Mouse (Mus musculus): ENCODE measurements around the gene Gstp1. TPM values are rescaled to one million over a fixed set of nuclear protein-coding genes. Genes with fewer than 3 reads are reported as not detected.

Gstp1 gene
- 465 TPM for polyA plus RNA-seq (2015; fragmentation: Illumina TruSeq; extraction: RNeasy Lipid Tissue Mini Kit (QIAGEN cat#74804); ENCODE audit: low read depth, low replicate concordance)

DNA sequence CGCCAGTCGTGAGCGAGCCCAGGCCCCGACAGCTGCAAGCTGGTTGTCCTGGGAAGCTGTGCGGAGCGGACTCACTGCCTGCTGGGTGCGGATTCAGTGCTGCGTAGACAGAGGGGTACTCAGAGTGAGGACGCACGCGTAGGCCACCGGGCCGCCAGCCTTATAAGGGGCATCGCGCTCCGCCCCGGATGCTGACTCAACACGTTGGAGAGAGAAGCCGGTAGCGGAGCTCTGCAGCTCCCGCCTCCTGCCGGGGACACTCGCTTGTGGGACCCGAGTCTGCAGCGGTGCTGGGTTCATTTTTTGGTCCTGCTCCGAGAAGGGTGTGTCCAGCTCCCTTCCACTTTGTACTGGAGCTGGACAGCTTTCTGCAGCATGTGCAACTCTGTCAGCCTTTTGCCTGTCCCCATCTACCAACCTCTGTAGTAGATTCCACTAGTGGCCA is at the start of gene Gstp1:
Gene Gstp1, minus strand, starts transcription at position 198 of the 445 bp plus-strand sequence.

DNA sequence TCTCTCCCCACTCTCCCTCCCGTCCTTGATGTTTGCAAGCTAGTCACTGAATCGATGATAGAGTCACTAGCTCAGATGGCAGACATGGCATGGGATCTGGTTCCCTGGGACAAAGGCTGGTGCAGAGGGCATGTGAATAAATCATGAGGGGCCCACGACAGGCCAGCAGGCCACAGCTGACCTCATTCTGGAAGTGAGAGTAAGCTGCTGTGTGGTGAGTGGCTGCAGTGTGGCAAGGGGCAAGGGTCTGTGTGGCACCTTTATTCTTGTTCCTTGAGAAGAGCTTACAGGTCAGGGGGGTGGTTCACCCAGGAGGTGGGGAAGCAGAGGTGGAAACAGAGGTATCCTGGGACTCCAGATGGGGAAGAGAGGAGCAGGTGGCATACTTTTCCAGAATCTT is 43.6 kb upstream of the Gstp1 start, which contains the start of gene Cabp2:
Gene Cabp2, plus strand, starts transcription at position 185 of the 400 bp plus-strand sequence.

DNA sequence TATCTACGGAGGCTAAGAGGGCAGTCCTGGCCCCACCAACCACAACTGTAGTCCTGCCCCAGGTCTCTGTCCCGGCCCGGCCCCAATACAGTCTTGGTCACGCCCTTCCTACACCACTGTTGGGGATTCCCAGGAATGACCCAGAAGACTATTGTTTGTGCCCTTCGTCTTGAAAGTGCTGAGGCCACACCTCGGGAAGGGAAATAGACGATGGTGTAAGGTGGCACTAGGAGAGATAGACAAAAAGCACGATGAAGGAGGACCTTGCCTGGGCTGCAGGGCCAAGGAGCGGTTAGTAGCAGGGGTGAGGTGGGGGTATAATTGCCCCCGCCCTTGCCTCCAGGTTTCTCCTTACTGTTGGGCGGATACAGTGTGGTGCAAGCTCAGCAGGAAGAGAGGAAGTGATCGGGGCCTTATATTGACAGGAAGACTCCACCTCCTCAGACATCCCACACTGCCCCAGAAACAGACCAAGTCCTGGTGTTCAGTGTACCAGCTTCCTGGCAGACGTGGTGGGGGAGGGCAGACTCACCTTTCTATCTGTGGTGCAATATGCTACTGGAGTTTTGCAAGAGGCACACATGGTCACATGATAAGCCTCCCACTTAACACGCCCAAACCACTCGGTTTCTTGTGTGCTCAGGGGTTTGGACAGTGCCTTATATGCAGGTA is 21.4 kb upstream of the Gstp1 start, which contains the start of gene Gstp3:
Gene Gstp3, minus strand, starts transcription at position 501 of the 672 bp plus-strand sequence.

DNA sequence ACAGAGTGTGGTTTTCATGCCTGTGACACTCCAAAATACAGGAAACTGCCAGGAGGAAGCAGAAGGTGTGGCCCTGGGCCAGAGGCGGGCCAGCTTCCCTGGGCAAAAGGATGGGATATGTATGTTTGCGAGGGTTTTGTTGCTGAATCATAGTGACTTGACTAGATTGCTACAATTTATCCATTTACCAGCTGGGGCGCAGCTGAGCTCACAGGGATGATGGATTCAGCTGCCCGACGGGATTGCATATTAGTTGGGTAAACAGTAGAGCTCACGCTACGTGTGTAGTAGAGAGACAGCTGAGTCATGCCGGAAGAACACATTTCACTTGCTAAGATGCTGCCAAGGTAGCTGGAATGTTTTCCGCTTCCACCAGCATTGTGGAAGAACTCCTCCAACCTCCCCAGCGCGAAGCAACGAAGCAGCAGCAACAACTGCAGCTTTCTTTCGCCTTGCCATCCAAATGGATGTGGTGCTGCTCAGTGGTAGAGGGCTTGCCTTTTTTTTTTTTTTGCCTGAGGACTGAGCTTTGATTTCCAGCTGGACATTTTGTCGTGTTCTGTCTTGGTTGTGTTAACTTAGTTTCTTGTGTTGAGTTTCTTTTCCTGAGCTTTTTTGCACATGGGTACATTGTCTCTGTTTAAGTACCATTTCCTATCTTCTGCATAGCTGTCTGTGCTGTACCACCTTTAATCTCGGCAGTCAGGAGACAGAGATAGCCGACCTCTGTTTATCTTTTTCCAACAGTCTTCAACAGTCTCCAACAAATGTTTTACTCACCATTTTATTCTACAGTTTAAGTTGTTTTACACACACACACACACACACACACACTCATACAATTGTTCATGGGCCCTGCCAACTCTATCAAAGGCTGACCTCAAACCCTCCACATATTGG is 8.4 kb upstream of the Gstp1 start, which contains the start of gene Gstp2:
Gene Gstp2, minus strand, starts transcription at position 58 of the 900 bp plus-strand sequence.

DNA sequence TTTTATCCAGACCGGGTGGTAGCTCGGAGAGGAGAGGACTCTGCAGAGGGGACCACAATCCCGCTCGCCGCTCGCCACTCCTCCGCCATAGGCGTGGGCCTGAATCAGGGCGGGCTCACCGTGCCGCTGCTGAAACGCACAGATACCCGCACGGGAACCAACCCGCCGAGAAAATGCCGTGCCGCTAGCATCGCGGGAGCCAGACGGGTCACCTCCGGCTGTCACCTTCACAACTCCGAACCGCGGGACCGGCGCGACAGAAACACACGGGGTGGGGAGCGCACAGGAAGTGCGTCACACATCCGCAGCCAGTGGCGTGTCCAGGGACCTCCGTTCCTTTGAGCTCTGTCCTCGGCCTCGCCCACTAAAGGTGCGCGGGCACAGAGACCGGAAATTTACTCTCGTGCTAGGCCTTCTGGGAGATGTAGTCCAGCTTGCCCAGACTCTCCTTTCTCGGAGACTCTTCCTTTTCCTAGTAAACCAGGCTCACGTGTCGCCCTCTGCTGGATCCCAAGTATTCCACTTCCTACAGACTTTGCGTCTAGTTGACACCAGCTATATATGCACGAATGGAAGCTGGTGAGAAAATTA is 25.3 kb downstream of the Gstp1 start, which contains the start of gene Ndufv1:
Gene Ndufv1, minus strand, starts transcription at position 375 of the 591 bp plus-strand sequence.

DNA sequence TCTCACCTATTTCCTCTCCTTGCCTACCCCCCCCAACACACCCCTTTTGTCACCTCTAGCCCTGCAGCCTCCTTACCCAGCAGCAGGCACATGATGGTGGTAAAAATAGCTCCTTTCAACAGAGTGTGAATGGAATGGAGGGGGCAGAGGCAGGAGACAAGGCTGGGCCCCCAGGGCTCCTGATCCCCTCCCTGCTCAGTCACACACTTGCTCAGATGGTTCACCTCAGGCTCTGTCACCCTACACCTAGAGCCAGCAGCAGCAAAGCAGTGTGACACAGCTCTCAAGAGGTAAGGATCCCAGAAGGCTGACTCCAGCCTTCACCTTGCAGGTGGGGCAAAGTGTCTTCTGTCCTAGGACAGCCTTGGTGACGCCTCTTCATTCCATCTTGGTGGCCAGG is 34.7 kb downstream of the Gstp1 start, which contains the start of gene Doc2g:
Gene Doc2g, plus strand, starts transcription at position 202 of the 400 bp plus-strand sequence.

DNA sequence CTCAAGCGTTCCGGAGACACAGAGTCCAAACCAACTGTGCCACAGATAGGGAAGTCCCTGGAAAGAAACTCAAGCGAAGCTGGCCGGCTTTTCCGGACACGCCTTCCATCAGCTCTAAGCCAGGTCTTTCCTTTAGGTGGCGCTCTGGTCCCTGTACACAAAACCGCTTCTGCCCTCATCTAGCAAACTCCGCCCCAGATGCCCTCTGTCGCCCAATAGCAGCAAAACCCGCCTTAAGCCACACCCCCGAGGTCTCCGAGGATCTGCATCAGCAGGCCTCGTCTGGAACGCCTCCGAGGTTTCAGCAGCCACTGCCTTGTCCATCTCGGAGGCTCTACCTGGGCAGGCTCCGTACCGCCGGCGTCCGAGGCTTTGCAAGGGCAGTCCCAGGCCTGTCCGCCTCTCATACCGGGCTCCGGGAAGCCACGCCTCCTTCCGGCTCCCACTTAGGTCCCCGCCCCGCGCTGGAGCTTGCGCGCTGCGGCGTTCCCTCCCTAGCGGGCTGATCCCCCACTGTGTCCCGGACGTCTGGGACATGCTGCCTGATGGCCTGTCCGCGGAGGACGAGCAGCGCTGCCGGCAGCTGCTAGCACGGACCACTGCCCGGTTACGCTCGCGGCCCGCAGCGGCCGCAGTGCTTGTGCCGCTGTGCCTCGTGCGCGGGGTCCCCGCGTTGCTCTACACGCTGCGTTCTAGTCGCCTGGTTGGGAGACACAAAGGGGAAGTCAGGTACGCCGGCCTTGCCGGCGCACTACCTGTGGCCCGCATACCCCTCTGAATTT is 37.5 kb downstream of the Gstp1 start, which contains the start of the genes Nudt8 and Gm49405:
Gene Nudt8, plus strand, starts transcription at position 462 of the 782 bp plus-strand sequence.
Gene Gm49405, plus strand, starts transcription at position 508 of the 782 bp plus-strand sequence.

DNA sequence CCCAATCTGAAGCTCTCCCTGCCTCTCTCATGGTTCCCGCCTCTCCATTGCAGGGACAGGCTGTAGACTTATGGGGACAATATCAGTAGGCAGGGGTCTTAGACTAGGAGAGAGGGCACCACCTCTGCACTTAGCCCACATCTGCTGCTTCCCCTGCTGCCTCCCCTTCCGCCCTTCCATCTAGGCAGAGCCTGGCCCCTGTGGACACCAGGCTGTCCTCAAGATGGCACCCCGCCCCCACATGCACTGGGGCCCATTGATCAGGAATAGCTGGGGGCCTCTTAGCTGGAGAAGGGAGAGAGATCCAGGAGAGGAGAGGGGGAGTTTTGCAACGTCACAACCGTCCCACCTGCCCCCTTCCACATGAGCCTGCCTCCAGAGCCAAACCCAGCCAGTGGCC is 45.4 kb downstream of the Gstp1 start, which contains the start of gene Tbx10:
Gene Tbx10, plus strand, starts transcription at position 337 of the 400 bp plus-strand sequence.

DNA sequence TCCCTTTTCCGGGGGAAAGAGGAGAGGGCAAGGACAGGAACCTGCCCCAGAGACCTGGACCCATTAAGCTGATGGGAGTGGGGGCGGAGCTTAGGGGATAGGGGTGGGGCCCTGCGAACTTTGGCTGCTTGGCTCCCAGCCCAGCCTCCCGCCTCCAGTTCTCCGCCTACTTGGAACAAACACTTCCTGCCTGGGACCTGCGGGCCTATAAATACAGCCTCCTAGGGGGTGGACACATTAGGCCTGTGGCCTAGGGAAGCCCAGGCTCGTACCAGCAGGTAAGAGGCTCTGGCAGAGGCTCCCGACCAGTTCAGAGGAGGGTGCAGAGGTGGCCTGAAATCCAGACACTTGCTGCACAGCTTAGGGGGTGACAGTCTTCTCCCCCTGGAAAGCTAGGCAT is 51.5 kb downstream of the Gstp1 start, which contains the start of gene Acy3:
Gene Acy3, plus strand, starts transcription at position 237 of the 400 bp plus-strand sequence.

Other genes starting within 250 kb of the Gstp1 start
- 82.1 TPM for gene Chka, start 186.2 kb downstream of the Gstp1 start, polyA plus RNA-seq (2015; fragmentation: Illumina TruSeq; extraction: RNeasy Lipid Tissue Mini Kit (QIAGEN cat#74804); ENCODE audit: low read depth, low replicate concordance)
- gene Tcirg1, start 130.9 kb downstream of the Gstp1 start, polyA plus RNA-seq (2015; fragmentation: Illumina TruSeq; extraction: RNeasy Lipid Tissue Mini Kit (QIAGEN cat#74804); ENCODE audit: low read depth, low replicate concordance), result 14.5 TPM
- gene Ndufs8, start 125.2 kb downstream of the Gstp1 start, polyA plus RNA-seq (2015; fragmentation: Illumina TruSeq; extraction: RNeasy Lipid Tissue Mini Kit (QIAGEN cat#74804); ENCODE audit: low read depth, low replicate concordance), result 305 TPM
- 4.3 TPM for gene Aldh3b1, start 108.2 kb downstream of the Gstp1 start, polyA plus RNA-seq (2015; fragmentation: Illumina TruSeq; extraction: RNeasy Lipid Tissue Mini Kit (QIAGEN cat#74804); ENCODE audit: low read depth, low replicate concordance)
- gene Unc93b1, start 102.8 kb downstream of the Gstp1 start, polyA plus RNA-seq (2015; fragmentation: Illumina TruSeq; extraction: RNeasy Lipid Tissue Mini Kit (QIAGEN cat#74804); ENCODE audit: low read depth, low replicate concordance), result 16.0 TPM
- gene Aldh3b3, start 79.3 kb downstream of the Gstp1 start, polyA plus RNA-seq (2015; fragmentation: Illumina TruSeq; extraction: RNeasy Lipid Tissue Mini Kit (QIAGEN cat#74804); ENCODE audit: low read depth, low replicate concordance), result not detected
- gene Aldh3b2, start 65.7 kb downstream of the Gstp1 start, polyA plus RNA-seq (2015; fragmentation: Illumina TruSeq; extraction: RNeasy Lipid Tissue Mini Kit (QIAGEN cat#74804); ENCODE audit: low read depth, low replicate concordance), result 1.4 TPM
- gene Acy3, start 51.4 kb downstream of the Gstp1 start, polyA plus RNA-seq (2015; fragmentation: Illumina TruSeq; extraction: RNeasy Lipid Tissue Mini Kit (QIAGEN cat#74804); ENCODE audit: low read depth, low replicate concordance), result 4.0 TPM
- gene Tbx10, start 45.2 kb downstream of the Gstp1 start, polyA plus RNA-seq (2015; fragmentation: Illumina TruSeq; extraction: RNeasy Lipid Tissue Mini Kit (QIAGEN cat#74804); ENCODE audit: low read depth, low replicate concordance), result not detected
- 15.1 TPM for gene Nudt8, start 37.4 kb downstream of the Gstp1 start, polyA plus RNA-seq (2015; fragmentation: Illumina TruSeq; extraction: RNeasy Lipid Tissue Mini Kit (QIAGEN cat#74804); ENCODE audit: low read depth, low replicate concordance)
- 2.0 TPM for gene Gm49405, start 37.4 kb downstream of the Gstp1 start, polyA plus RNA-seq (2015; fragmentation: Illumina TruSeq; extraction: RNeasy Lipid Tissue Mini Kit (QIAGEN cat#74804); ENCODE audit: low read depth, low replicate concordance)
- 5.7 TPM for gene Doc2g, start 34.7 kb downstream of the Gstp1 start, polyA plus RNA-seq (2015; fragmentation: Illumina TruSeq; extraction: RNeasy Lipid Tissue Mini Kit (QIAGEN cat#74804); ENCODE audit: low read depth, low replicate concordance)
- gene Ndufv1, start 25.2 kb downstream of the Gstp1 start, polyA plus RNA-seq (2015; fragmentation: Illumina TruSeq; extraction: RNeasy Lipid Tissue Mini Kit (QIAGEN cat#74804); ENCODE audit: low read depth, low replicate concordance), result 236 TPM
- gene Gstp2, start 8.0 kb upstream of the Gstp1 start, polyA plus RNA-seq (2015; fragmentation: Illumina TruSeq; extraction: RNeasy Lipid Tissue Mini Kit (QIAGEN cat#74804); ENCODE audit: low read depth, low replicate concordance), result 1.5 TPM
- gene Gstp3, start 21.6 kb upstream of the Gstp1 start, polyA plus RNA-seq (2015; fragmentation: Illumina TruSeq; extraction: RNeasy Lipid Tissue Mini Kit (QIAGEN cat#74804); ENCODE audit: low read depth, low replicate concordance), result not detected
- gene Cabp2, start 43.6 kb upstream of the Gstp1 start, polyA plus RNA-seq (2015; fragmentation: Illumina TruSeq; extraction: RNeasy Lipid Tissue Mini Kit (QIAGEN cat#74804); ENCODE audit: low read depth, low replicate concordance), result not detected
- gene Cdk2ap2, start 59.2 kb upstream of the Gstp1 start, polyA plus RNA-seq (2015; fragmentation: Illumina TruSeq; extraction: RNeasy Lipid Tissue Mini Kit (QIAGEN cat#74804); ENCODE audit: low read depth, low replicate concordance), result 37.6 TPM
- gene Pitpnm1, start 62.0 kb upstream of the Gstp1 start, polyA plus RNA-seq (2015; fragmentation: Illumina TruSeq; extraction: RNeasy Lipid Tissue Mini Kit (QIAGEN cat#74804); ENCODE audit: low read depth, low replicate concordance), result 122 TPM
- gene Aip, start 87.9 kb upstream of the Gstp1 start, polyA plus RNA-seq (2015; fragmentation: Illumina TruSeq; extraction: RNeasy Lipid Tissue Mini Kit (QIAGEN cat#74804); ENCODE audit: low read depth, low replicate concordance), result 183 TPM
- 0.10 TPM for gene Gpr152, start 101.8 kb upstream of the Gstp1 start, polyA plus RNA-seq (2015; fragmentation: Illumina TruSeq; extraction: RNeasy Lipid Tissue Mini Kit (QIAGEN cat#74804); ENCODE audit: low read depth, low replicate concordance)
- not detected for gene Cabp4, start 106.0 kb upstream of the Gstp1 start, polyA plus RNA-seq (2015; fragmentation: Illumina TruSeq; extraction: RNeasy Lipid Tissue Mini Kit (QIAGEN cat#74804); ENCODE audit: low read depth, low replicate concordance)
- 127 TPM for gene Coro1b, start 110.6 kb upstream of the Gstp1 start, polyA plus RNA-seq (2015; fragmentation: Illumina TruSeq; extraction: RNeasy Lipid Tissue Mini Kit (QIAGEN cat#74804); ENCODE audit: low read depth, low replicate concordance)
- 1.5 TPM for gene Ptprcap, start 115.6 kb upstream of the Gstp1 start, polyA plus RNA-seq (2015; fragmentation: Illumina TruSeq; extraction: RNeasy Lipid Tissue Mini Kit (QIAGEN cat#74804); ENCODE audit: low read depth, low replicate concordance)
- 45.8 TPM for gene Rps6kb2, start 125.4 kb upstream of the Gstp1 start, polyA plus RNA-seq (2015; fragmentation: Illumina TruSeq; extraction: RNeasy Lipid Tissue Mini Kit (QIAGEN cat#74804); ENCODE audit: low read depth, low replicate concordance)
- 13.7 TPM for gene Carns1, start 137.5 kb upstream of the Gstp1 start, polyA plus RNA-seq (2015; fragmentation: Illumina TruSeq; extraction: RNeasy Lipid Tissue Mini Kit (QIAGEN cat#74804); ENCODE audit: low read depth, low replicate concordance)
- gene Tbc1d10c, start 153.3 kb upstream of the Gstp1 start, polyA plus RNA-seq (2015; fragmentation: Illumina TruSeq; extraction: RNeasy Lipid Tissue Mini Kit (QIAGEN cat#74804); ENCODE audit: low read depth, low replicate concordance), result 1.2 TPM
- 454 TPM for gene Ppp1ca, start 154.1 kb upstream of the Gstp1 start, polyA plus RNA-seq (2015; fragmentation: Illumina TruSeq; extraction: RNeasy Lipid Tissue Mini Kit (QIAGEN cat#74804); ENCODE audit: low read depth, low replicate concordance)
- 10.9 TPM for gene Rad9a, start 163.7 kb upstream of the Gstp1 start, polyA plus RNA-seq (2015; fragmentation: Illumina TruSeq; extraction: RNeasy Lipid Tissue Mini Kit (QIAGEN cat#74804); ENCODE audit: low read depth, low replicate concordance)
- 0.59 TPM for gene Clcf1, start 176.3 kb upstream of the Gstp1 start, polyA plus RNA-seq (2015; fragmentation: Illumina TruSeq; extraction: RNeasy Lipid Tissue Mini Kit (QIAGEN cat#74804); ENCODE audit: low read depth, low replicate concordance)
- not detected for gene AC109138.7, start 176.4 kb upstream of the Gstp1 start, polyA plus RNA-seq (2015; fragmentation: Illumina TruSeq; extraction: RNeasy Lipid Tissue Mini Kit (QIAGEN cat#74804); ENCODE audit: low read depth, low replicate concordance)
- gene Pold4, start 193.9 kb upstream of the Gstp1 start, polyA plus RNA-seq (2015; fragmentation: Illumina TruSeq; extraction: RNeasy Lipid Tissue Mini Kit (QIAGEN cat#74804); ENCODE audit: low read depth, low replicate concordance), result 29.6 TPM
- 58.5 TPM for gene Ssh3, start 231.2 kb upstream of the Gstp1 start, polyA plus RNA-seq (2015; fragmentation: Illumina TruSeq; extraction: RNeasy Lipid Tissue Mini Kit (QIAGEN cat#74804); ENCODE audit: low read depth, low replicate concordance)
- 55.6 TPM for gene Ankrd13d, start 245.2 kb upstream of the Gstp1 start, polyA plus RNA-seq (2015; fragmentation: Illumina TruSeq; extraction: RNeasy Lipid Tissue Mini Kit (QIAGEN cat#74804); ENCODE audit: low read depth, low replicate concordance)